Mouse (Mus musculus) heart, postnatal 36 days (tissue): ENCODE results near the gene Bcl6. TPM values are rescaled to one million over a fixed set of nuclear protein-coding genes. Genes with fewer than 3 reads are reported as not detected.

Experiments
- DNase-seq, 2 experiments: peaks; one replicate each; pipeline ENCODE4 v3.0.0; 2021 to 2022
- intact Hi-C: fragments of 180-260 bp; cut with DNase I; formaldehyde crosslinking; loops from one replicate; pipeline ENCODE4 v1.15.1; 2025
- total RNA-seq, 2 experiments: library from RNA; stranded (reverse); gene quantifications; 2 replicates each; pipeline ENCODE4 v1.2.3; 2021

Bcl6 gene
- total RNA-seq, 2 experiments from 2014 or later = 14.6 to 18.5 TPM

DNA sequence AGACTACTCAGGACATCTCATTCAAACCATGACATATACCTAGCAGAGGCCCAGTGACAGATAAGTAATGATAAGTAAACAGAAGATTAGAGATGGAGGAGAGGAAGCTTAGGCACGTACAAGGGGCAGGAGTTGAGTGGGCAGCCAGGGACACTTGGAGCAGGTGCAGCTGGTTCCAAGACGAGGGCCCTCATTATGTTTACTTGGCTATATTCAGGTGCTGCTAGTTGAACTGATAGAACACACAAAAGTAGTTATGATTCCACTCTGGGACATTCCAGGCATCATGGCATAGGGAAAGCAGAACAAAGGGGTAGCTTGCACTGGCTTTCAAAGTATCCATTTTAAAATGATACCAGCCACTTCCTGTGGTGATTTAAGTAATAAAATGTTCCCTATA is 54.3 kb downstream of the Bcl6 start:
- DNase-seq = no peak
- intact Hi-C loops = no loop called here

DNA sequence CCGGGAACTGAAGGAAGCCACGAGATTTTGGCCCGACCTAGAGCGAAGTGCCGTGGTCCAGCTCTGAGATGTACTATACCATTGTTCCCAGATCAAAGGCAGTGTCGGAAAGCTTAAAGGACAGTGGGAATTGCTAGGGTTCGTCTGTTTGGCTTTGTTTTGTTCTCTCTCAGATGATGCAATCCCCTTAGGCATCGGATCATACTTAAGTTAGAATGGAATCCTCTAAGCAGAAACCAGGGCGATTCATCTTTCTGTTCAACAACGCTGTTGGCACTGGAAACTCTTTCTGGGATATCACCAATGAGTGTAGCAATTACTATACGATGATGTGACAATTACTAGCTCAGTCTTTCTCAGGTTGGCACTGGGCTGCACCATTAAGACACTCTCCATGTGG is 56.4 kb downstream of the Bcl6 start, which contains the start of gene Rtp2:
Gene Rtp2 (minus strand): TSS at position 101 of the 400 bp plus-strand sequence.
- intact Hi-C loops = no loop called here
- no peak for DNase-seq

DNA sequence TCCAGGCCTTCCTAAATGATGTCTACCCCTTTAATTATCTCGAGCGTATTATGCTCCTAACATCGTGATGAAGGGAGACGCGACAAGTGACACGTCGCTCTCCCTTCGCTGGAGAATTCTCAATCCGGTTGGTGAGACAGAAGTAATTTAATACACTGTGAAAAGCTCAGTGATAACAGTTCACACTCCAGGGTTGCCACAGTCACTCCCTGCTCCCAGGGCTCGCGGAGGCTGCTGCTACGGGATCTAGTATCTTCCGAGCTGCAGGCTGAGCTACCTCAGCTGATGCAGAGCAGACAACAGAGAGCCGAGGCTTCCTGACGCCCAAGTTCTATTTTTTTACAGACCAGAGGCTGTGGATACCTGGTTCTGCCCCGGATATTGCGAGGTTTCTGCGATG is 57.4 kb downstream of the Bcl6 start:
- intact Hi-C loops = no loop called here
- DNase-seq = no peak

- intact Hi-C loops = no loop called here
- DNase-seq = no peak
Measured at GRCm38 (mm10) chr16:23930426-23931073, 58.1 kb downstream of the Bcl6 start.

- no peak for DNase-seq
Measured at GRCm38 (mm10) chr16:23927301-23928114, 61.1 kb downstream of the Bcl6 start.

GRCm38 (mm10) chr16:23922906-23923305 is 65.7 kb downstream of the Bcl6 start:
- no peak for DNase-seq
- intact Hi-C loops = no loop called here

More at GRCm38 (mm10) chr16:23927301-23928114, 61.1 kb downstream of the Bcl6 start:
- intact Hi-C loops = no loop called here

DNA sequence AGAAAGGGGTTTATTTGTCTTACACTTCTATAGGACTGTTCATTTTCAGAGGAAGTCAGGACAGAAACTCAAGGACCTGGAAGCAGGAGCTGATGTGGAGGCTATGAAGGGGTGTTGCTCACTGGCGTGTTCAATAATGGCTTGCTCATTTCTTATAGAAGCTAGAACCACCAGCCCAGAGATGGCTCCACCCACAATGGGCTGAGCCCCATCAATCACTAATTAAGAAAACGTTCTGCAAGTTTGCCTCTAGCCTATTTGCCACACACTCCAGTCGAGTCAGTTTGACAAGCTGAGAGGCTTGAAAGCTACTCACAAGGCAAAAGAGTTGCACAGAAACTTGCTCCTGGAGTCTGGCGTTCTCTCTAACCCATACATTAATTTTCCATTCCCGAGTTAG is 67.0 kb downstream of the Bcl6 start:
- intact Hi-C loops = no loop called here
- DNase-seq = no peak

DNA sequence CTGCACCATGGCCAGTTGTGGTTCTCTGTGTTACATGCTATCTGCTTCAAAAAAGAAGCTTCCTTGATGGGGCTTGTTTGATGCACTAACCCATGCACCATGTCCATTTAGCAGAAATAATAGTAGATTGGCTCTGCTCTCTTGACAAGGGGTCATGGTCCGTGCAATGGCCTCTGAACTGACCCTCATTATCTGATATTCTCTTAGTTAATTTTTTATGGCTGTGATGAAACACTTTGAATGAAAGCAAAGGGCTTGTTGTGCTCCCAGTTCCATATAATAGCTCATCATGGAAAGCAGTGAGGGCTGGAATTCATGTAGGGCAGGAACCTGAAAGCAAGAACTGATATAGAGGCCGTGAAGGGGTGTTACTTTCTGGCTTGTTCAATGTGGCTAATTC is 69.2 kb downstream of the Bcl6 start:
- intact Hi-C loops = no loop called here
- DNase-seq = no peak

Other genes with a start within 250 kb of the Bcl6 start
- gene Sst, start 97.9 kb downstream of the Bcl6 start, total RNA-seq = not detected
- not detected for gene Rtp2, start 56.5 kb downstream of the Bcl6 start, total RNA-seq
- not detected for gene Gm37419, start 370 bp downstream of the Bcl6 start, total RNA-seq